Mouse (Mus musculus) 416B (cell line): Measurements from ENCODE around the gene Dtnb.
"Not testable (repeated sequence)": the region's sequence is repeated elsewhere in the genome, so short reads cannot be mapped to it uniquely, and the experiment has no call there.

Experiments used
- DNase-seq: peaks from one replicate; pipeline ENCODE4 v3.0.0; 2011; ENCODE audit warnings: low read depth

Dtnb gene

DNA sequence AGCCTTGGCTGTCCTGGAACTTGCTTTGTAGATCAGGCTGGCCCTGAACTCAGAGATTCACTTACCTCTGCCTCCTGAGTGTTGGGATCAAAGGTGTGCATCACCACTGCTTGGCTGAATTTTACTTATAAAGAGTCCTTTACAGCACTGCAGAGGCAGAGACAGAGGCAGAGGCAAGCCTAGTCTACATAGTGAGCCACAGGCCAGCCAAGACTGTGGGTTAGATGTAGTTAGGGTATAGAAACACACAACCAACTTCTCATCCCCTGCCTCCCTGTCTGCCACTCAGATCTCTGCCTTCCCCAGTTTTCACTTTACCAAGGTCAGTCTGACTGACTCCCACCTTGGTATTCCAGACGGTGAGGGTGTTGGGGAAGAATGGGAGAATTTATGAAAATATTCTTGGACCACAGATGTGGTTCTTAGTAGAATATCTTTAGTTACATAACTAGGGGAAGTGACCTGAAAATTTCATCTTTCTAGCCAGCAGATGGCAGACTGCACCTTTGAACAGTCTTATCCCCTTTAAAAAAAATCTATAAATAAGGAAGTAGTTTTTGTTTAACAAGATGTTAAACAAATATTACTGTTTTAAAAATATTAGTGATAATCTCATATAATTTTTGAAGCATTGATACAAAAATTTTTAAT lies 88.9 kb downstream of the Dtnb start:
- DNase-seq = peak; percentile 82

DNA sequence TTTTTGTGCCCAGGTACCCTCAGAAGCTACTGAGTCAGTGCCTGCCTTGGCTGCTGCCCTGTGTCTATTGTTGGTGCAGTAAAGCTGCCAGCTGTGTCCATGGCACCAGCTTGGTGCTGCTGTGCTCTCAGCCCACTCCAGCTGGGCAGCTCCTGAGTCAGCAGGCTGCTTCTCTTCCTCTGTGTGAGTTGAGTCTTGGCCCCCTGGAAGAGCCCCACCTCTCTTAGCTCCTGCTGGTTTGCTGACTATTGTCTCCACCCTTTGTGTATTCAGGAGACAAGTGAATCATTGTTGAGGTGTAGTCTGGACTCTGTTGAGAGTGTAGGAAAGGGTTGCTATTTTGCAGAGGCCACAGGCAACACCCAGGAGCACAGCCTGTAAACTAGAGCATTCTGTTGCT lies 90.5 kb downstream of the Dtnb start:
- DNase-seq = peak; percentile 24

DNA sequence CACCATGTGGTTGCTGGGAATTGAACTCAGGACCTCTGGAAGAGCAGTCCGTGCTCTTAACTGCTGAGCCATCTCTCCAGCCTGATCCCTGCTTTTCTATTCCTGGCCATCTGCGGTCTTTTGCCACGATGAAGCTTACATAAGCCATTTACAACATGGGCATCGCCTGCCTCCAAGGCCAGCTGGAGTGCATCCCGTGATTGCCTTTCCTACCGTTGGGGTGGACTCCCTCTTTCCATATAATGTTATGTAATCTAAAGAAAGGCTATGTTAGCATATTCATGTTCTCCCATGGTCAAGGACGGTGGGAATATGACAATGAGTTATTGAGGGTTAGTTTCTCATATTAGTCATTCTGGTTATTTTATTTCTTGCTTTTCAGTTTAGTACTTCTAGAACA lies 91.2 kb downstream of the Dtnb start:
- no peak for DNase-seq

DNA sequence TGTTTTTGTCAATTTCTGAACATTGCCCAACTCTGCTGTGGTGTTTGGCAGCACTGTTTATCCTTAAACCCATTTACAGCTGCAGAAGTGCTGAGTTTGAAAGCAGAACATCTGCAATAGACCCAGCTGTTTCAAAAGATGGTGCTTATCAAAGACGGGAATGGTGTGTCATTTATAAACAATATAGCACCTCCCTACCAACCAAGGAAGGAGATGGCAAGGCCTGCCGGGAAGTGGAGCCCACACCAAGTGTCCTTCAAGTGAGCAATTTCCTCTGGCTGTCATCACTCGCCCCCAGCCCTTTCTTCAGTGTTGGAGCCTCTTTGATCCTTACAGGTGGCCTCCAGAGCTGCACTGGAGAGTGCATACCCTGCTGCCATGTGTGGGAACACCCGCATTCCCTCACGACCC lies 97.8 kb downstream of the Dtnb start:
- DNase-seq = peak; percentile 34

DNA sequence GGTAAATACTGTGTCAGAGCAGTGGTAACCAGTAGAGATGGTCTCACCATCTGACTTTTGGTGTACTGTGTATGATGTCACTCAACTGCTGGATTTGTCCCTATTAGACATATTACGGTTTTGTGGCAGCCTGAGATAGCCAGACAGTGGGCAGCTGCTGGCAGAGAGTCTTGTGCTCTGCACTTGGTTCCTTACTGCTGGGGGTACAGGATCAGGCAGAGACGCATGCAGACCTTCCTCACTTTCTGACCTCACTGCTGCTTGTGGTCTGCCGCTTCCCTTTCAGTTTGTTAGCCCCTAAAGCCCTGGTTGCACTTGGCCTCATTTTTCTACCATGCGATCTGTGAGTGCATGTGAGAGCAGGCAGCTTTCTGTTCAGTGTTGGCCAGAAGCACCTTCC lies 98.9 kb downstream of the Dtnb start:
- DNase-seq = peak; percentile 77

DNA sequence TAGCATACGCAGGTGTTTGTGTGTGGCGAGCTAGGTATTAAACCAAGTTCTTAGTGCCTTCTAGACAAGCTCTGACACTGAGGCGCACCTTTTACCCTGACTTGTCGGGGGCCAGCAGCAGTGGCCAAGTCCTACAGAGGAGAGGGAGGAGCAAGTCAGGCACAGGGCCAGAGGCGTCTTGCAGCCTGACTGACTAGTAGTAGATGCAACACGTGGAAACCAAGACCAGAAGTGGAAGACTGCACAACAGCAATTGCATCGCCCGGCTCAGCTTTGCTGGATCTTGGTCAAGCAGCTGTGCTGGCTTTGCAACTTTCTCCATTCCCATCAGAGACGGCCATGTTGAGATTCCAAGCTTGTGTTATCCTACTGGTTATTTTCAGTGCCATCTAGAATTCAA lies 100.6 kb downstream of the Dtnb start:
- peak; percentile 10 for DNase-seq

DNA sequence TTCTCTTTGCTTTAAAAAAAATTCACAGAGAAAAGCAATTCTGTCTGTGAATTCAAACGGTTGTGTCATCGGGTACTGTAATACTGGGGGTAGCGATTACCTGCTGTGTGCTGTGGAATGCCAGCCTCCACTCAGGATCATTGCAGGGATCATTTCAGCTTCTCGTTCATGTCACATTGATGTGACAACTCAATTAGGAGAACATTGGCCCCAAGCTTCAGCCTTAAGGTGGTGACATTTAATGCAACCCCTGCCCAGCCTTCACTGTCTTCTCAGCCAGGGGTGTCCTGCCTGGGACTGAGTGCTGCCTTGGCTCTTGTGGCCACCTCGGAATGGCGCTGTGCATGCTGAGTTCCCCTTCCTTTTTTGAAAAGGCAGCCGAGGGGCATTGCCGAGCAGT lies 101.7 kb downstream of the Dtnb start:
- DNase-seq = no peak

DNA sequence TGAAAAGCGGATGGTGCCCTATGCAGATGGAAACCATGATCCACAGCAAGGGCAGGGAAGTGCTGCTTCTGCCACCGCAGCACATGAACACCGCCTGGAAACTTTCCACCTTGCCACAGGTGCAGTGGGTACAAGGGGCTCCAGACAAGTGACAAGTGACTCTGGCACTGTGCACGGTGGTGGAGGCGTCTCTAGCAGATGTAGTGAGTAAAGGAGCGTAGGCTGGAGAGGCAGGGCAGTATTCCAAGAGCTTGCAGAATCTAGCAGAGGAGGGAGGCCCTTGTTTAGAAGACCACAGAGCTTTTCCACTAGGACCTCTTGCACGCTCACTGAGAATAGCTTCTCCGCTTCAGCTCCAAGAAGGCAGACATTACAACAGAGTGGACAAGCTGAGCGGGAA lies 102.7 kb downstream of the Dtnb start:
- no peak for DNase-seq

DNA sequence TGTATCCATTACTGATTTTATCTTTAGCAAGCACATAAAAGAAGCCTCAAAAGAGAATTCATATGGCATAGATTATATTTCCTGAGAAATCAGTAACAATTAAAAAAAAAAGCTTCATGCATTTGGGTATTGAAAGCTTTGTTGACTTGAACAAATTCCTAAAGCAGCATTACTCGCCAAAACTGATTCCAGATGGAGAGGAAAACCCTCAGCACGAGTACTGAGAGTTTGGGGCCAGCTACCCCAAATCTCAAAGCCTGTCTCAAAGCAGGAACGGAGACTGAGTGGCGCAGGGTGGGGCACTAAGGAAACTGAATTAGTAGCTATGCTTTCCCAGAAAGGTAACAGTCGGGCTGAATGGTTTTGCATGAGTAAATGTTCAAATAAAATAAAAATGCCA lies 108.5 kb downstream of the Dtnb start:
- DNase-seq = no peak

DNA sequence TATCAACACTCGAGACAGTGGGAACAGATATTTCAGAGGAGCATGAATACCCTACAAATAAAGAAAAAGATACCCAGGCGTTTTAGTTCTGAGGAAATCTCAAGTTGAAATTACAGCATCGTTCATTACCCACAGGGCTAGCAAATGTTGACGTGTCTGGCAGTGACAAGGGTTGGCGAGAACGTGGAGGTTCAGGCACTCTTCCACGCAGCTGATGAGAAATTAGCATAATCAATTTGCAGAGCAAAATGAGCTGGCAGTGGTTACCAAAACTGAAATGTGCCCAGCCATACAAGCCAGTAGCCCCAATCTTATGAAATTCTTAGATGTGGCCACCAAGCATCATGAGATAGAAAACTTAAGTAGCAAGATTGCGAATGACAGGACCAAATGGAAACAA lies 110.9 kb downstream of the Dtnb start:
- DNase-seq = no peak

DNA sequence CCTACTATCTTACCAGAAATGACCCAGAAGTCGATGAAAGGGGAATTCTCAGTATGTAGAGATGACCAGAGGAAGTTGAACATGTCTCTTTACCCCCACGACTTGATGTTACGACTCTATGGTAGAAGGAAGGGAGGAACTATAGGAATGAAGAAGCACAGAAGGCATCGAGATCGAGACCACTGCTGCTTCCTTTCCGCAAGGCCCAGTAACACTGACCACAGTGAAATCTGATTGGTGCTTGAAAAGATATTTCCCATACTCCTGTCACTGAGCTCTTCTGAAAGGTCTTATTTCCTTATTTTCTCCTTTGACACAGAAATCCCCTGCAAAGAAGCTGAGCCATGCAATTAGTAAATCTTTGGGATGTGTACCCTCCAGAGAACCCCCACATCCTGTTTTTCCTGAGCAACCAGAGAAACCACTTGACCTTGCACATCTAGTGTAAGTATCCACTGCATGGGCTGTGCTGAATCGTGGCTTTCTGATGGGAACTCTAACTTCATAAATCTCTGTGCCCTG lies 114.3 kb downstream of the Dtnb start:
- no peak for DNase-seq

DNA sequence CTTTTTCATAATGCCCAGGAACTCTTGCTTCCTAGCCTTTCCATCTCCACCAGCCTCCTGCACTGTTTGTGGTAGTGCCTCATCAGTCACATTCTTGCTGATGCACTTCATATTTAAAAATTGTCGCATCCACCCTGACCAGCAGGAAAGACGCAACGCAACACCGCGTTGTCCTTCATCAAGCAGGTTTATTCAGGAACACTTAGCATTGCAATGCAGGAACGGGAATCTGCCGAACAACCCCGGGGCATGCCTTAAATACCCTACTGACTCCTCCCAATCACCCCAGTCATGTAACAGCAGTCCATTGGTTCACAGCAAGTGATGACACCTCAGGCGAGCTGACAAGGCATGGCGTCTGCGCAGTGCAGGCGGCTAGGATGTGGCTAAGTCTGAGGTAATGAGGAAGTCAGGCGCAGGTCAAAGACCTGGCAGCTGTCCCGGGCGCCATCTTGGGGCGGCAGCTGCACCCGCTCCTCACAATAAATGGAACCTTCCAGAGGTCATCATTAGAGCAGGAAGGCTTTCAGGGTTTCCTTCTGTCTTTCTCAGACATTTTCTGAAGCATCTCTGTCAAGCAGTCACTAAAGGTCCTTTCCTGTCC lies 118.8 kb downstream of the Dtnb start:
- DNase-seq = not testable (repeated sequence)

DNA sequence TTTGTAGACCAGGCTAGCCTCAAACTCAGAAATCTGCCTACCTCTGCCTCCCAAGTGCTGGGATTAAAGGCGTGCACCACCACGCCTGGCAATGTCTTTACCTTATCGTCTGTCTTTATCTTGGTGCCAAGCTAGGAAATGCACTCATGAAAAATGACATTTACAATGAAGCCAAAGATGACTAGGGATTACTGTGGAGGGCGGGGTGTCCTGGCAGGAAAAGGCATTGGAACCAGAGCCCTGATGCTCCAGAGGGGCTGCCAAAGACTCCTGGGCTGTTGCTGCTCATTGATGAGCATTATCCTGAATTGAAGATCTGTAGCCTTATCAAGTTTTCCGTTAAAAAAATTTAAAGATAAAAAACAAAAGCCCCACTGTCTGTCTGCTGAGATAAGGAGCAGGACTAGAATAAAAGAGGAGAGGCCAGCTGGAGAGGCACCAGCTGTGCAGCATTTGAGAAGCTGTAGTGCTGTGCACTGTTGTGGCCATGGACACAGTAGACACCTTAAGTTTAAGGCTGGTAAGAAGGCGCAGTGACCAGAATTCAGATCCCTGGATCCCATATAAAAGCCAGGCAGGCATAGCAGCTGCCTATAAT lies 120.7 kb downstream of the Dtnb start:
- no peak for DNase-seq

DNA sequence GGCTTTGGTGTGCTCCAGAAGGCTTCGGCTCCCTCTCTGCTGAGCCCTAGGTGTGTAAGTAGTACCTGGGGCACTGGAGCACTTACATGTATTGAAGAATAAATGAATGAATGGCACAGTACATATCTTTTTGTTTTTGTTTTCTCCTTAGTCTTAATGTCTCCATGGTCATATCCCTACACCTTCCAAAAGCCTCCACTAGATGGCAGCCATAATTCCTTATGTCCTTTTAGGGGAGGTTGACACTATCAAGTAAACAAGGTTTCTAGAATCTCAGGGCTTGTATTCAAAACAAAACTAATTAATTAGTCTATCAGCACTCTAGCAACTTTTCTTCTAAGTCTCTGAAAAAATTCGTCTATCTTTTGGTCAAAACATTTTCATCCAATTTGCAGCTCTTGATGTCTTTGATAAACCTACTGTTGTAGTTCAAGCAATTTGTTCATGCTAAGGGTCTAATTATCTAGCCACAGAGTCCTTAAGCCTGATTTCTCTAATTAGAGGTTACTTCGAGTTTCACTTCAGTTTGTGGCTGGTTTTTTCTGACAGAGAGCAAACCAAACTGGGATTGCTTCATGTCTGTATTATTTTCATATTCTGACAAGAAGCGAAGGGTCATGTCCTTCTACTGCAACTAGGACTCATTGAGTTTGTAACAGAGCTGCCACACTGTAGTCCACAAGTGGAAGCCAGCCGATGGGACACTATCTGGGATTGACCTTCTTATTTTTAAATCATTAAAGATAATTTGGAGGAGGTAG lies 123.7 kb downstream of the Dtnb start:
- DNase-seq = peak; percentile 75

DNA sequence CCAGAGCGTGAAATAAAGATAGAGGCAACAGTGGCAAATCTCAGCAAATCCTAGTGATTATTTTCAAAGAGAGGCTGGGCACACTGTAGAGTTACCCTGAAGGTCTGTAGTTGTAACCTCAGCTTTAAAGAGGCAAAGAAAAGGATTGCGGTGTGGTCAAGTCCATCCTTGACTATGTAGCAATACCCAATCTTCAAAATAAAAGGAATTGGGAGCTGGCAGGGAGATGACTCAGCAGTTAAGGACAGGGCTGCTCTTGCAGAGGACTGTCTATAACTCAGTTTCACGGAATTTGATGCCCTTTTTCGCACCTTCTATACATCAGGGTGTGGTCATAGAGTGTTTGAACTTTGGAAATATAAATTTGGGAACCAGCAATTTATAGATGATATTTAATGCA lies 128.3 kb downstream of the Dtnb start:
- DNase-seq = peak; percentile 33

DNA sequence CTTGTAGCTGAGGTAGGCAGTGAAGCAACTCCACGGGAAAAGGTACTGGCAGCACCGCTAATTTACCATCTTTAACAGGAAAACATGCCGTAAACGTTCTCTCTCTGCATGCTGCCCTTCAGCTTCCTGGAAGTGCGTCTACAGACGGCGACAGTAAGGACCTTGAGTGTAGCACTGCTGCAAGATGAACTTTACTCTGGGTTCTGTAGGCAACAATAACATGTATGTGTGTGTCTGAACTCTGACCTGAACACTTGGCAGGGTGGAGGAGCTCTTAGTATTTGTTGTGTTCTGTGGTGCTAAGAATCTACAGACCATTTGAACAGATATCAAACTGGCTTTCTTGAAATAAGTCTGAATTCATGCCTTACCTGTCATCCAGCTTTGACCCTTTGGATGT lies 130.7 kb downstream of the Dtnb start:
- DNase-seq = no peak

DNA sequence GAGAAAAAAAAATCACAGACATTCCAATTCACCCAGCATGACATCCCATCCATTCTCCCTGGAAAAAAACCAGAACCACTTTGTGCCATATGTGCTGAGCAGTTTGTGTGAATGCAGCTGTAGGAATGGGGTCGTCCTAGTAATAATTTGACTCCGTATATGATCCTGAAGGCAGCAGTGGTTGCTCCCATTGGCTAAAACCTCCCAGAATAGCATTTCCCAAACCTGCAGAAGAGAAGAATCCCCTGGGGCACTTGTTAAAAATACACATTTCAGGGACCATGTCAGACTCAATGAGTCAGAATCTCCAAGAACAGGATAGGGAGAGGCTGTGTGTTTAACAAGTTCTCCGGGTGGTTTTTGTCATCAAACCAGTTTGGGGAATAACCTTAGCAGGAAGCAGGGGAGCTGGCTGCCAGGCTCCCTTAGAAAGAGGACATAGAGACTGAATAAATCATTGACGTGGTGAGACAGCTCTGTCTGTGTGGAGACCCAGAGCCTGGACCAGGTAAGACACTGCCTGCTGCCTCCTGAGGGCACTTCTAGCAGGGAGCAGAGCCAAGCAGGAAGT lies 147.1 kb downstream of the Dtnb start:
- DNase-seq = no peak

DNA sequence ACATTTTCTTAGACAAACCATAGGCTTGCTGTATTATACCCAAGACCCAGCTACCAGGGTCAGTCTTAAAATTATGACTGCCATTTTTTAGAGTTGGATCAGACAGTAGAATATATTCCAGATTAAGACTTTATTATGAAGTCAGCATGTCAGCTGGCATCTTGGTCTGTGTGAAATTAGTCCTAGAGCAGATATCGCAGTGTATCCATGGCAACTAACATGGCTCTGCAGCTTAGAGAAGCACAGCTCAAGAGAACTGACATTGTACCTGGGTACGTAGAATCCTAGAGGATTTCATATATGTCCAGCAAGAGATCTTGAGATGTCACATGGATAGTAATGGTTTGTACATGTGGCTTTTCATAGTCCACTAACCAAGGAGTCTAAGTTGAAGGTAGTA lies 148.3 kb downstream of the Dtnb start:
- no peak for DNase-seq

DNA sequence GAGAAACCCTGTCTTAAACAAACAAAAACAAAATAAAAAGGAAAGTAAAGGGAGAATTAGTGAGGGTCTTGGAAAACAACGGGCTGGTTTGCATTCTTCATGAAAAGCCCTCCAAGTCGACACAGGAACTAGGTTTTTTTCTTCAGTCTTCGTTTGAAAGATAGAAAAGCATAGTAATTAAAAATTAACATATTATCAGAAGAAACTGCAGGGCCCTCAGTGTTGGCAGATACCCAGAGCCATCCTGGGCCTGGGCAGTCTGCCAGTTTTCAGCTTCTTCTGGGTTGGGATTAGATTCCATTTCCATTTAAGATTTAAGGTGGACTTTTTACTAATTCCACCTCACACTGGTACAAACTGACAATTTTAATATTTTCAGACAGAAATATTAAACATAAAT lies 151.6 kb downstream of the Dtnb start:
- DNase-seq = peak; percentile 23

DNA sequence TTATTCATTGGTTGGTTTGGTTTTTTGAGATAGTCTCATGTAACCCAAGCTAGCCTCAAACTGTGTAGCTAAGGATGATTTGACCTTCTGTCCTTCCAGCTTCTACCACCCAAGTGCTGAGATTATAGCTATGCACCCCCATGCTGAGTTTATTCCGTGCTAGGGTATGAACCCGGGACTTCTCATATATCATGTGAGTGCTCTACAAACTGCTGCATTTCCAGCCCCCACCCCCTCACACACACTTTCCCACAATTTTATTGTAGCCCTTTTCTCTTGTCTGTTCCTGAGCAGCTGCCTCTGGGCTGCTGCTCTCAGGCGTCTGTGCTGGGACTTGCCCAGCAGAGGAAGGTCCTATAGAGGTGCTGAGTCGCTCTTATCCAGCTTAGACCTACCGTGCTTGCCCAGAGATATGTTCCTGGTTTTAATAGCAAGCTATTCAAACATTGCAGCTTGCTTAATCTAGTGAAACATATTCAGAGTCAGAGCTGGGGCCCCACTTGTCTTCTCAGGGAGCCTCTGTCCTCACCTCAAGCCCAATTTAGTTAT lies 152.7 kb downstream of the Dtnb start:
- peak; percentile 20 for DNase-seq

DNA sequence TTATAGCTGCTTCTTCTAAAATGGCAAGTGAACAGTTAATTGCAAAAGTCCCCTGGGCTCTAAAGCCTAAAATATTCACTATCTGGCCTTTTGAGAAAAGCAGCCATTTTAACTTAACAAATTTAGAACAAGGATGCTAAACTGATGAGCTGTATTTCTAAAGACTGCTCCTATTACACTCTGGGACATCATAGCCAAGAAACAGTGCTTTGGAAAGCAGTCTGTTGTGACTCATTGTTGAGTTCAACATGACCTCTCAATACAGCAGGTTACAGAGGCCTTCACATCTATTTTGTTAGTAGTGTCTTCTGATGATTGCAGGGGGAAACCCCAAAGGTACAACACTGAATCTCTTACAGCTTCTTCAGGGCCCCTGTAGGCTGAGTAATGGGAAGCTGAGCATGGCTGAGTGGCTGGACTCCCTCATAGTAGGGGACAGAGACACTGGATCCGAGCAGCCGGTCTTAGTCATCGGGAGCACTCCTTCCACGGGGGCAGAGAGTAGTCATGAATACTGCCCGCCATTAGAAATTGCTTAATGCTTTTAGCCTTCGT lies 157.4 kb downstream of the Dtnb start:
- no peak for DNase-seq
